Mouse (Mus musculus) neural tube, embryonic 13.5 days (tissue): ENCODE results near the gene Tex21. TPM values are rescaled to one million over a fixed set of nuclear protein-coding genes. Genes with fewer than 3 reads are reported as not detected.
"Not testable (repeated sequence)": the region's sequence is repeated elsewhere in the genome, so short reads cannot be mapped to it uniquely, and the experiment has no call there.

ENCODE experiments used
- ATAC-seq: fragments of 200-750 bp; cut with Nextera tagmentation; 2 replicates; pipeline ENCODE4 v1.8.0; 2017; ENCODE audit warnings: low read depth, mild to moderate bottlenecking, moderate TSS enrichment, moderate library complexity
- H3K27ac ChIP-seq: fragments of 300-500 bp; sonication (generic); replicated peaks from 2 replicates; pipeline ENCODE4 v1.5.1; 2015; ENCODE audit warnings: moderate library complexity, mild to moderate bottlenecking, inconsistent platforms
- H3K27me3 ChIP-seq: fragments of 300-500 bp; sonication (generic); 2 replicates; pipeline ENCODE4 v1.6.1; 2015; ENCODE audit warnings: mild to moderate bottlenecking, inconsistent platforms
- H3K36me3 ChIP-seq: fragments of 300-500 bp; sonication (generic); 2 replicates; pipeline ENCODE4 v1.6.1; 2015; ENCODE audit warnings: mild to moderate bottlenecking, inconsistent platforms
- H3K4me1 ChIP-seq: fragments of 300-500 bp; sonication (generic); replicated peaks from 2 replicates; pipeline ENCODE4 v1.6.1; 2015; ENCODE audit warnings: inconsistent platforms
- H3K4me2 ChIP-seq: fragments of 300-500 bp; sonication (generic); 2 replicates; pipeline ENCODE4 v1.6.1; 2015; ENCODE audit warnings: inconsistent platforms, mild to moderate bottlenecking, moderate library complexity
- H3K4me3 ChIP-seq: fragments of 300-500 bp; sonication (generic); 2 replicates; pipeline ENCODE4 v1.5.1; 2015; ENCODE audit warnings: mild to moderate bottlenecking, inconsistent platforms
- H3K9ac ChIP-seq: fragments of 300-500 bp; sonication (generic); 2 replicates; pipeline ENCODE4 v1.6.1; 2015; ENCODE audit warnings: moderate library complexity, mild to moderate bottlenecking, inconsistent platforms
- H3K9me3 ChIP-seq: fragments of 300-500 bp; sonication (generic); 2 replicates; pipeline ENCODE4 v1.6.1; 2016; ENCODE audit warnings: inconsistent platforms
- WGBS: fragments of 180-500 bp; shearing (Covaris S2); methylation state at CpG from one replicate; pipeline ENCODE4 v1.1.7; 2015; 5-methylcytosine and 5-hydroxymethylcytosine counted together
- polyA plus RNA-seq: library from polyadenylated mRNA; unstranded; fragments of >200 nt; fragmentation: Nextera tagmentation; extraction: Ambion mirVana; gene quantifications from 2 replicates; pipeline ENCODE4 v1.2.1, GENCODE M21; 2015

Gene Tex21
- polyA plus RNA-seq, 1 experiment from 2014 or later, result not detected

DNA sequence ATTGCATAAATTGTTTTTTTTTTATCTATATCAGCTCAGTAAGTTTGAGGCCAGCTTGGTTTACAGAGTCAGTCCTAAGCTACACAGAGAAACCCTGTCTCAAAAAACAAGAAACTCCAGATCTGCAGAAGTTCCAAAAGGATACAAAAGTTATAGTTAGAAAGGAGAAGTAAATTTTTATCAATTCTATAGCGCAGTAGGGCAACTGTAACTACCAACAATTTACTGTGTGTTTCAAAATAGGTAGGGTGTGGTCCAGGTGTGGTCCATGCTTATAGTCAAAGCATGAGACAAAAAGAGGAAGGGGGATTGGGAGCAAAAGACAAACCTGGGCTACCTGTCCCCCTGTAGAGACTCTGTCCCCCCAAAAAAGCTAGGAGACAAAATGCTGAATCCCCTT lies 60.1 kb downstream of the Tex21 start:
- Histone ChIP-seq H3K4me2 (no peak overlapping the region), H3K27ac (no peak overlapping the region), H3K4me1 (no peaks in the 10 kb centered on the region), H3K36me3 (no peaks in the 10 kb centered on the region), H3K27me3 (no peaks in the 10 kb centered on the region), H3K4me3 (no peak overlapping the region), H3K9me3 (no peaks in the 10 kb centered on the region), H3K9ac (no peak overlapping the region)
- WGBS, result 93% methylated on average over 1 of the region's 1 CpGs
- no peak for ATAC-seq

DNA sequence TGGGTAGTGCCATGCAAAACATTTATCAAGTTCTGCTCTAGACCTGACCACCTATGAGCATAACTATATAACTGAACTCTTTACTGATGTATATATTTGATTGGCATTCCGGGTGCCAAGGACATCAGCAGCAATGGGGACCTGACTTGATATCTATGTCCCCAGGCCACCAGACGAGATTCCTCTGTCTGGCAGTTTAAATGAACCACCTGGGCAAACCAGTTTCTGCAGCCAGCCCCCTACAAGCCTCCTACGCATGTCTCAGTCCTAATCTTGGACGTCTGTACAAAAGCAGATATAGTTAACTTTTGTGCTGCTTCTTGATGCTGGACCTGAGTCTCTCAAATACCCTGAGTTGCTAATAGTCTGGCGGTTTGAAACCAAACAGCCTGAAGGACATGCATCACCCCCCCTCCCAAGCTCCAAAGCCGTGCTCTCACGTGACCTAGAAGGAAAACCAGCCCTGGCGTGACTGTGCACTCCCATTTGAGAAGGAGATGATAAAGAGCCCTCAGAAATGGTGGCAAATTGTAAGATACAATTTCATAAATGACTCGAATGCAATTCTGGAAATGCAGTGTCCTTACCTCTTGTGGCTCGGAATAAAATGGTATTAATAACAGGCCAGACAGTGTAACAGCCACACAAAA lies 61.3 kb downstream of the Tex21 start:
- Histone ChIP-seq H3K4me2 (no peak overlapping the region), H3K9me3 (no peaks in the 10 kb centered on the region), H3K4me3 (no peak overlapping the region), H3K27me3 (no peaks in the 10 kb centered on the region), H3K27ac (no peak overlapping the region), H3K36me3 (no peaks in the 10 kb centered on the region), H3K9ac (no peak overlapping the region), H3K4me1 (no peaks in the 10 kb centered on the region)
- WGBS, result 82% methylated on average over 10 of the region's 10 CpGs
- ATAC-seq, result no peak

DNA sequence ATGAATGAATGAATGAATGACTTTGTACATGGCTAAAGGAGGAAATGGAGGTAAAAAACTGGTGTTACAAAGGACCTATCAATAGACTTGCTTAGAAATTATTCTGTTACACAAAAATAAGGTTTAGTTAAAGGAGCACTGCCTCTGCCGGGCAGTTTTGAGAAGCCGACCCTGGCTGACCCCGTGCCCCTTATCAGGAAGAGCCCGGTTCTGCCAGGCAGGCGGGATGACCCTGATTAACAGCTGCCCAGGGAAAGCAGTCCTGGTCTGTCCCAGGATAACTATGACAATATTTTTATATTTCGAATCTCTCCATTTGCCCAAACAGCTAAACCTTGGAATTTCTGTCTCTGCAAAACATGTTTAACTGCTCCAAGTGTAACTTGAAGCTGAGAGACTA lies 62.3 kb downstream of the Tex21 start:
- no peaks in the 10 kb centered on the region for H3K9me3 ChIP-seq
- H3K4me2 ChIP-seq, result no peak overlapping the region
- no peak overlapping the region for H3K4me3 ChIP-seq
- 79% methylated on average over 6 of the region's 6 CpGs for WGBS
- no peaks in the 10 kb centered on the region for H3K27me3 ChIP-seq
- no peak overlapping the region for H3K9ac ChIP-seq
- H3K36me3 ChIP-seq, result no peaks in the 10 kb centered on the region
- no peak for ATAC-seq
- no peak overlapping the region for H3K27ac ChIP-seq
- H3K4me1 ChIP-seq, result no peaks in the 10 kb centered on the region

DNA sequence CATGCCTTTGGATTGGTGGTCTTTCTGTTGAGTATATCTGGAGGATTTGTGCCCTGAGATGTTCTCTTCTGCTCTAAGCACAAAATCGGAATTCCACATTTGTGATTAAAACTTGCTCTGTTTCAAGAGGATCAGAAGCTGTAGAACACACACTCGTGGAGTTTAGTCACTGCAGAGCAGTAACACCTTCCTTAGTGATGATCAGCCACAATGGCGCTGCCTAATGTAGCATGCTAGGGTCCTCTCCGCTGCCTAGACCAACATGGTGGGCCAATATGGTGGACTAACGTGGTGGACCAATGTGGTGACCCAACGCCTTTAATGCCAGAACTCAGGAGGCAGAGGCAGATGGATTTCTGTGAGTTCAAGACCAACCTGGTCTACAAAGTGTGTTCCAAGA lies 63.7 kb downstream of the Tex21 start:
- H3K36me3 ChIP-seq, result no peaks in the 10 kb centered on the region
- H3K9me3 ChIP-seq, result no peaks in the 10 kb centered on the region
- H3K27me3 ChIP-seq, result no peaks in the 10 kb centered on the region
- H3K9ac ChIP-seq, result no peak overlapping the region
- WGBS, result 90% methylated on average over 6 of the region's 6 CpGs
- H3K27ac ChIP-seq, result no peak overlapping the region
- no peak overlapping the region for H3K4me2 ChIP-seq
- no peaks in the 10 kb centered on the region for H3K4me1 ChIP-seq
- ATAC-seq, result no peak
- H3K4me3 ChIP-seq, result no peak overlapping the region

DNA sequence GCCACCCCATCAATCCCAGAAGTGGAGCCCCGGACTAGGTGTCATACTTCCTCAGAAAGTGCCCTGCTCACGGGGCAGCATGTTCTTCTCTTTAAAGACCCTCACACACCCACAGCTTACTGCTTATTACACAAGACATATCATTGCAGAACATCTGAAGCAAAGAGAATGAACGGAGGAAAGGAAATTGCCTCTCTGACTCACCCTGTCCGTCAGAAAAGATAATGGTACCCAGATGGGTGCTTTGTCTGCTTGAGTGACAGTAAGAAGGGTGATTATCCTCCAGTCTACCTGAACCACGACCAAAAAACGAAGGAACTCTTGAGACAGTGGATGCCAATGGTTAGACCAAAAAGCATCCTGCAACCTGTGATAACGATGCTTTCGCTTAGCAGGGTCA lies 65.1 kb downstream of the Tex21 start:
- H3K9ac ChIP-seq, result no peak overlapping the region
- no peak overlapping the region for H3K4me3 ChIP-seq
- peaks cover 9% of the 10 kb centered on the region for H3K4me1 ChIP-seq
- no peaks in the 10 kb centered on the region for H3K36me3 ChIP-seq
- no peaks in the 10 kb centered on the region for H3K9me3 ChIP-seq
- H3K4me2 ChIP-seq, result no peak overlapping the region
- no peak for ATAC-seq
- H3K27me3 ChIP-seq, result peaks cover 9% of the 10 kb centered on the region
- WGBS, result 74% methylated on average over 8 of the region's 8 CpGs
- no peak overlapping the region for H3K27ac ChIP-seq

DNA sequence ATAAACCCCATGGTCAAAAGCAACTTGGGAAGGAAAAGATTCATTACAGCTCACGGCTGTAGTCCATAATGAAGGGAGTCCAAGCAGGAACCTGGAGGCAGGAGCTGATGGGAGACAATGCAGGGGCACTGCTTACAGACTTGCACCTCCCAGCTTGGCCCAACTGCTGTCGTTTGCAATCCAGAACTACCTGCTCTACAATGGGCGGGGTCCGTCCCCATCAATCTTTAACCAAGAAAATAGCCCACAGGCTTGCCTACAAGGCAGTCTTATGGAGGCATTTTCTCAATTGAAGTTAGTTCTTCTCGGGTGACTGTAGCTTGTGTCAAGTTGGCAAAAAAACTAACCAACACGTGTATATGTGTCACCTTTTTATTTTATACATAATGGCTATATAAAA lies 66.1 kb downstream of the Tex21 start:
- H3K9ac ChIP-seq, result no peak overlapping the region
- 73% methylated on average over 6 of the region's 6 CpGs for WGBS
- H3K4me2 ChIP-seq, result no peak overlapping the region
- ATAC-seq, result no peak
- no peak overlapping the region for H3K27ac ChIP-seq
- no peaks in the 10 kb centered on the region for H3K9me3 ChIP-seq
- H3K27me3 ChIP-seq, result peaks cover 16% of the 10 kb centered on the region
- peaks cover 9% of the 10 kb centered on the region for H3K4me1 ChIP-seq
- H3K4me3 ChIP-seq, result no peak overlapping the region
- H3K36me3 ChIP-seq, result no peaks in the 10 kb centered on the region

DNA sequence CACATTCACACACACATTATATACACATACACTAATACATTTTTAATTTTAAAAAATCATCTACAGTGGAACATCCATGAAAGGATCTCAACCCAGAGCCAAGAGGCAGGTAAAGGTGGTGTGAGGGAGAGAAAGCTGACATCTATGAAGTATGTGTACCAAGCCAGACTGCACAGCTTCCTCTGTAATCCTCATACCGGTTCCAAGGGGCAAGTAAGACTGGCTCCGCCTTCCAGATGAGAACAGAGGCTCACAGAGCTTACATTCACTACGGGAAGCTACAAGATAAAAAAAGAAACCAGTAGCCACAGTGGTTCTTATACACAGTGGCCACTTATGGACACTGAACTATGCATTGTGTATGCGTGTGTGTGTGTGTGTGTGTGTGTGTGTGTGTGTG lies 67.0 kb downstream of the Tex21 start:
- Histone ChIP-seq H3K4me2 (no peak overlapping the region), H3K4me3 (no peak overlapping the region), H3K9ac (no peak overlapping the region), H3K27me3 (peaks cover 20% of the 10 kb centered on the region), H3K9me3 (no peaks in the 10 kb centered on the region), H3K36me3 (no peaks in the 10 kb centered on the region), H3K27ac (no peak overlapping the region), H3K4me1 (peaks cover 9% of the 10 kb centered on the region)
- 65% methylated on average over 4 of the region's 4 CpGs for WGBS
- no peak for ATAC-seq

DNA sequence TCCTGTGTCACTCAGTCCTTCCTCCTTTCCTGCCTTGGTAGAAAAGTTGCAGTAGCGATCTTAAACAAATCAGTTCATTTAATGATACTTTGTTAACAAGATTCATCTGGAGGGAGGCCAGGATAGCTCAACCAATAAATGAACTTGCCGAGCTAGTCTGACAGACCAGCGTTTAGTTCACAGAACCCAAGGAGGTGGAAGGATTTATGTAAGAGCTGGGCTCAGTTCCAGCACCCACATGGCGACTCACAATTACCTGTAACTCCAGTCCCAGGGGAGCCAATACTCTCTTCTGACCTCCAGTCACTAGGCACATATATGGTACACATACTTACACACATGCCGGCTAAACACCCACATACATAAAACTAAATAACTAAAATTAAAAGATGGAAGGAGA lies 67.5 kb downstream of the Tex21 start:
- Histone ChIP-seq H3K9ac (no peak overlapping the region), H3K4me3 (no peak overlapping the region), H3K36me3 (no peaks in the 10 kb centered on the region), H3K27ac (no peak overlapping the region), H3K27me3 (peaks cover 20% of the 10 kb centered on the region), H3K9me3 (no peaks in the 10 kb centered on the region), H3K4me2 (no peak overlapping the region), H3K4me1 (peaks cover 9% of the 10 kb centered on the region)
- 71% methylated on average over 5 of the region's 5 CpGs for WGBS
- ATAC-seq, result no peak

DNA sequence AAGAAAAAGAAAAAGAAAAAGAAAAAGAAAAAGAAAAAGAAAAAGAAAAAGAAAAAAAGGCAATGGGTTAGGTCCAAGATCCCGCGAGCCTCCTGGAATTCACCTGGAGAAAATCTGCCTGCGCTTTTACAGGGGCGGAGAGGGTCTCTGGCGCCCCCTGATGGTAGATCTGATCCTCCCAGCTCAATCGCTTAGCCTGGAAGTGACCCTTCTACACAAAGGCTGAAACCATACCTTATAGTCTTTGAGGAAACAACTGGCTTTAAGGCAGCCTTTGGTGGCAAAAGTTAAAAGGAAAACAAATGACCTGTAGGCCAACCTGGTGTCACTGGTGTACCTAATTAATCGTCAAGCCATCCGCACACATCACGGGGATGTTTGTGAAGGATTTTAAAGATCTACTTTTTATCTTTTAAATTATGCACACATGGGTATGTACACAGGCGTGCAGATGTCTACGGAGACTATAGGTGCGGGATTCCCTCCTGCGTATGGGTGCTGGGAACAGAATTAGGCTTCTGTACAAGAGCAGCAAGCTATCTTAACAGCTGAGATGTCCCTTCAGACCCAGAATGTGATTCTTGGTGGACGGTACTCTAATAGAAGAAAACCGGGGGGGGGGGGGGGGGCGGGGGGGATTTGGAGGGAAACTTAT lies 68.6 kb downstream of the Tex21 start:
- Histone ChIP-seq H3K9ac (no peak overlapping the region), H3K4me2 (peak overlapping the region; percentile 97), H3K4me3 (peak overlapping the region; percentile 43), H3K9me3 (no peaks in the 10 kb centered on the region), H3K27ac (no peak overlapping the region), H3K4me1 (peaks cover 9% of the 10 kb centered on the region), H3K36me3 (no peaks in the 10 kb centered on the region), H3K27me3 (peaks cover 20% of the 10 kb centered on the region)
- ATAC-seq, result peak; percentile 84
- WGBS, result 39% methylated on average over 16 of the region's 16 CpGs

DNA sequence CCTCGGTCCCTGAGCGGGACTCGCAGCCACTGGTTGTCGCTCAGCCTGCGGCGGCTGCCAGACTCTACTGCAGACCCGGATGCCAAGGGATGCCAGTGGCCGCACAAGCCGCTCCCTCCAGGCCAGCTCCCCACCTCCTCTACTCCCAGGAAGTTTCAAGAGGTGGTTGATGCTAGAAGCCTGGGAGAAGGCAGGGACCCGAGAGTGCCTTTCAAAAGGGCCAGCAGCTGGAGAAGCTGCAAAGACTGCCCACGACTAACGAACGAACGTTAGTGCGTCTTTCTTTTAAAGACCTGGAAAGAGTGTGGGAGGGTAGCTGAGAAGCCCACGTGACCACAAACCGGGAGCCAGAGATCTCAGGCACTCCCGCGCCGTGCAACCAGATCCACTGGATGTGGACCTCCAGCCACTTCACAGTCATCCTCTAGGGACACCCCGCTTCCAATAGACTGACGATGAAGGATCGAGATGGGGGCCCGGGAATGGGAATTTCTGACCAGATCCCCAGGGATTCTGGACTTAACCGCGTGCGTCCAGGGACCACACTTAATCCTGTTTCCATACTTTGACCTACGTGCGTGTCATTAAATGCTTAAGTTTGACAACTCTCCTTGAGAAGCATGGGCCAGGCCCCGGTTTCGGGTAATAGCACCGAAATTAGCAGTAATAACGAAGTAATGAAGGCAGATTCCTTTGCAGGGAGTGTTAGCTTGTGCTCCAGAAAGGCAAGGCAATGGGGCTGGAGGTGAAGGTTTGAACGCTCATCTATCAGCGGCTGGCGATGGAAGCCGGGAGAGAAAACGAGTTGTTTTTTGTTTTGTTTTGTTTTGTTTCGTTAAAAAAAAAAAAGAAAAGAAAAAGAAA lies 69.3 kb downstream of the Tex21 start, which contains the start of gene Esr2:
Gene Esr2, minus strand, starts transcription at position 260 of the 864 bp plus-strand sequence.
- H3K9me3 ChIP-seq, result no peaks in the 10 kb centered on the region
- peaks cover 9% of the 10 kb centered on the region for H3K4me1 ChIP-seq
- ATAC-seq, result peak; percentile 82
- H3K27ac ChIP-seq, result no peak within 1 kb of the TSS
- H3K4me3 ChIP-seq, result peak within 1 kb of the TSS; percentile 43
- H3K27me3 ChIP-seq, result peaks cover 20% of the 10 kb centered on the region
- peak within 1 kb of the TSS; percentile 65 for H3K9ac ChIP-seq
- H3K4me2 ChIP-seq, result peak within 1 kb of the TSS; percentile 97
- H3K36me3 ChIP-seq, result no peaks in the 10 kb centered on the region
- WGBS, result under 1% methylated on average over 39 of the region's 39 CpGs

DNA sequence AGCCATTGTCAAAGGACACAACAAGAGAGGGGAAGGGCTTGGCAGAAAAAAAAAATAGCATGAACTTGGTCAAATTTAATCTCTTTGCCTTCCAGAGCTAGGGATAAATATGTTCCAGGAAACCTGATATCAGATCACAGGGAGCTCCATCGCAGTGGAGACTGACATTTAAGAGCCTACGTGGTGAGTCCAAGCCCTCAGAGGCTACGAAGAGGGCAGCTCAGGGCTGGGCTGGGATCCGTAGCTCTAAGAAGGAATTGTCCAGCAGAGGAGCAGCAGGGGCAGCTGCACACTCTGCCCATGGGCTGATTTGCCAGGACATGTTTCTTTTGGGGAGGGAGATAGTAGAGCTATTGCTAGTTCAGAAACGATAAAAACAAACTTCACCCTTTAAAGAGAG lies 80.9 kb downstream of the Tex21 start:
- Histone ChIP-seq H3K36me3 (no peaks in the 10 kb centered on the region), H3K9ac (no peak overlapping the region), H3K4me2 (no peak overlapping the region), H3K4me3 (no peak overlapping the region), H3K27ac (no peak overlapping the region), H3K27me3 (no peaks in the 10 kb centered on the region), H3K4me1 (no peaks in the 10 kb centered on the region), H3K9me3 (no peaks in the 10 kb centered on the region)
- ATAC-seq, result no peak
- 70% methylated on average over 5 of the region's 5 CpGs for WGBS

DNA sequence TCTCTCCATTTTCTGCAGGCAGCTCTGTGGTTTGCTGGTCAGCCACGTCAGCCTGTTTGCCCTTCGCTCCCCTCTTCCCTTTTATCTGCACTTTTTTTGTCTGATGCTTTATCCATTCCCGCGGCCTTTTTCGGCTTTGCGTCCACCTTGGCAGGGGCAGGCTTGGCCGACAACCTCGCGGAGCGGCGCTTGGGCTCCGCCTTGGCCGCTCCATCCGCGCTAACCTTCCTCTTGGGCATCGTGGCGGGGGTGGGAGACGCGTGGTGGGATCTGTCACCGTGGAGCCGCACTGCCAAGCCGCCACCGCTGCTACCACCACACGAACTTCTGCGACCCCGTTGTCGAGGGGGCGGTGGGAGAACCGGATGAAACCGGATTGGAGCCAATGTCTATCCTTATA lies 94.2 kb downstream of the Tex21 start:
- H3K36me3 ChIP-seq, H3K4me1 ChIP-seq, H3K9me3 ChIP-seq, H3K27me3 ChIP-seq, ATAC-seq, H3K27ac ChIP-seq: not testable (repeated sequence)
- Histone ChIP-seq H3K4me3 (peak overlapping the region; percentile 35), H3K9ac (peak overlapping the region; percentile 64; the same call in 1 of the 2 replicates), H3K4me2 (peak overlapping the region; percentile 59)
- WGBS, result 18% methylated on average over 30 of the region's 30 CpGs
